Mouse (Mus musculus): ENCODE measurements at regions not wholly inside any gene's neighbourhood (a gene's known extent, or its start where the extent isn't known, plus 50 kb on each side); places are given as distances from the start of the nearest gene placed in this dataset.
"Not testable (repeated sequence)": the region's sequence is repeated elsewhere in the genome, so short reads cannot be mapped to it uniquely, and the experiment has no call there.

- Histone ChIP-seq H3K27me3 (ENCODE audit: control insufficient read depth, insufficient read depth, low read length) (no peaks in the 10 kb centered on the region), H3K9ac (ENCODE audit: low read length) (no peak overlapping the region), H3K4me3 (ENCODE audit: low read depth, low read length) (no peak overlapping the region), H3K27ac (replicated peaks) (no peak overlapping the region), H3K4me1 (replicated peaks; ENCODE audit: control insufficient read depth, insufficient read depth) (no peaks in the 10 kb centered on the region), H3K4me2 (replicated peaks; ENCODE audit: low read depth) (no peak overlapping the region), H3K36me3 (ENCODE audit: control insufficient read depth, insufficient read depth, low read length) (no peaks in the 10 kb centered on the region), H3K9me3 (ENCODE audit: control insufficient read depth, low read length) (no peaks in the 10 kb centered on the region)
- ATAC-seq (ENCODE audit: low FRiP score, low TSS enrichment) (no peak), DNase-seq (ENCODE audit: low spot score) (no peak)
- TF ChIP-seq EP300 (optimal IDR thresholded peaks at IDR 0.05), result no peak
- TF ChIP-seq CTCF (IDR thresholded peaks at IDR 0.05; ENCODE audit: low read depth), result no peak
- 88% methylated on average over 3 of the region's 3 CpGs for WGBS
Measured at GRCm38 (mm10) chr11:24319222-24319621, 241.4 kb downstream of the Bcl11a start.

- not testable (repeated sequence) for H3K27me3 ChIP-seq (ENCODE audit: control insufficient read depth, insufficient read depth, low read length); H3K4me2 ChIP-seq (replicated peaks; ENCODE audit: low read depth); ATAC-seq (ENCODE audit: low FRiP score, low TSS enrichment); H3K4me3 ChIP-seq (ENCODE audit: low read depth, low read length); DNase-seq (ENCODE audit: low spot score); H3K9ac ChIP-seq (ENCODE audit: low read length); H3K27ac ChIP-seq (replicated peaks); H3K36me3 ChIP-seq (ENCODE audit: control insufficient read depth, insufficient read depth, low read length); H3K9me3 ChIP-seq (ENCODE audit: control insufficient read depth, low read length); H3K4me1 ChIP-seq (replicated peaks; ENCODE audit: control insufficient read depth, insufficient read depth)
- WGBS, result 79% methylated on average over 5 of the region's 5 CpGs
Measured at GRCm38 (mm10) chr11:24322412-24322811, 244.6 kb downstream of the Bcl11a start.

GRCm38 (mm10) chr11:24328481-24328880 is 250.6 kb downstream of the Bcl11a start:
- 69% methylated on average over 4 of the region's 4 CpGs for WGBS
- no peak for TF ChIP-seq CTCF (IDR thresholded peaks at IDR 0.05; ENCODE audit: low read depth)
- no peak for TF ChIP-seq EP300 (optimal IDR thresholded peaks at IDR 0.05)
- ATAC-seq (ENCODE audit: low FRiP score, low TSS enrichment), result no peak
- Histone ChIP-seq H3K4me1 (replicated peaks; ENCODE audit: control insufficient read depth, insufficient read depth) (no peaks in the 10 kb centered on the region), H3K27ac (replicated peaks) (no peak overlapping the region), H3K27me3 (ENCODE audit: control insufficient read depth, insufficient read depth, low read length) (no peaks in the 10 kb centered on the region), H3K4me2 (replicated peaks; ENCODE audit: low read depth) (no peak overlapping the region), H3K4me3 (ENCODE audit: low read depth, low read length) (no peak overlapping the region), H3K36me3 (ENCODE audit: control insufficient read depth, insufficient read depth, low read length) (no peaks in the 10 kb centered on the region), H3K9me3 (ENCODE audit: control insufficient read depth, low read length) (no peaks in the 10 kb centered on the region), H3K9ac (ENCODE audit: low read length) (no peak overlapping the region)
- DNase-seq (ENCODE audit: low spot score), result no peak

GRCm38 (mm10) chr11:24330366-24331124 is 252.7 kb downstream of the Bcl11a start:
- Histone ChIP-seq H3K27ac (replicated peaks) (no peak overlapping the region), H3K4me2 (replicated peaks; ENCODE audit: low read depth) (no peak overlapping the region), H3K9ac (ENCODE audit: low read length) (no peak overlapping the region), H3K27me3 (ENCODE audit: control insufficient read depth, insufficient read depth, low read length) (no peaks in the 10 kb centered on the region), H3K9me3 (ENCODE audit: control insufficient read depth, low read length) (no peaks in the 10 kb centered on the region), H3K36me3 (ENCODE audit: control insufficient read depth, insufficient read depth, low read length) (no peaks in the 10 kb centered on the region), H3K4me3 (ENCODE audit: low read depth, low read length) (no peak overlapping the region), H3K4me1 (replicated peaks; ENCODE audit: control insufficient read depth, insufficient read depth) (no peaks in the 10 kb centered on the region)
- ATAC-seq (ENCODE audit: low FRiP score, low TSS enrichment) (no peak), DNase-seq (ENCODE audit: low spot score) (no peak)
- TF ChIP-seq EP300 (optimal IDR thresholded peaks at IDR 0.05) (no peak), CTCF (IDR thresholded peaks at IDR 0.05; ENCODE audit: low read depth) (no peak)
- WGBS, result 76% methylated on average over 10 of the region's 10 CpGs

GRCm38 (mm10) chr11:24332241-24332640 is 254.4 kb downstream of the Bcl11a start:
- WGBS, result 89% methylated on average over 3 of the region's 3 CpGs
- TF ChIP-seq CTCF (IDR thresholded peaks at IDR 0.05; ENCODE audit: low read depth) (0 out of 2 replicates have a peak, but pooled peaks have one; percentile 21), EP300 (optimal IDR thresholded peaks at IDR 0.05) (no peak)

GRCm38 (mm10) chr11:24333111-24333510 is 255.3 kb downstream of the Bcl11a start:
- Histone ChIP-seq H3K27me3 (ENCODE audit: control insufficient read depth, insufficient read depth, low read length) (no peaks in the 10 kb centered on the region), H3K9me3 (ENCODE audit: control insufficient read depth, low read length) (no peaks in the 10 kb centered on the region), H3K27ac (replicated peaks) (no peak overlapping the region), H3K4me3 (ENCODE audit: low read depth, low read length) (no peak overlapping the region), H3K4me2 (replicated peaks; ENCODE audit: low read depth) (no peak overlapping the region), H3K4me1 (replicated peaks; ENCODE audit: control insufficient read depth, insufficient read depth) (no peaks in the 10 kb centered on the region), H3K9ac (ENCODE audit: low read length) (no peak overlapping the region), H3K36me3 (ENCODE audit: control insufficient read depth, insufficient read depth, low read length) (no peaks in the 10 kb centered on the region)
- DNase-seq (ENCODE audit: low spot score) (no peak), ATAC-seq (ENCODE audit: low FRiP score, low TSS enrichment) (no peak)
- WGBS, result 79% methylated on average over 6 of the region's 6 CpGs
- TF ChIP-seq EP300 (optimal IDR thresholded peaks at IDR 0.05), result no peak
- TF ChIP-seq CTCF (IDR thresholded peaks at IDR 0.05; ENCODE audit: low read depth), result no peak

More at GRCm38 (mm10) chr11:24332241-24332640, 254.4 kb downstream of the Bcl11a start:
- no peak overlapping the region for H3K9ac ChIP-seq (ENCODE audit: low read length)
- DNase-seq (ENCODE audit: low spot score) (no peak), ATAC-seq (ENCODE audit: low FRiP score, low TSS enrichment) (no peak)
- H3K27me3 ChIP-seq (ENCODE audit: control insufficient read depth, insufficient read depth, low read length), result no peaks in the 10 kb centered on the region
- H3K9me3 ChIP-seq (ENCODE audit: control insufficient read depth, low read length), result no peaks in the 10 kb centered on the region
- H3K4me2 ChIP-seq (replicated peaks; ENCODE audit: low read depth), result no peak overlapping the region
- H3K4me3 ChIP-seq (ENCODE audit: low read depth, low read length), result no peak overlapping the region
- H3K36me3 ChIP-seq (ENCODE audit: control insufficient read depth, insufficient read depth, low read length), result no peaks in the 10 kb centered on the region
- H3K27ac ChIP-seq (replicated peaks), result no peak overlapping the region
- no peaks in the 10 kb centered on the region for H3K4me1 ChIP-seq (replicated peaks; ENCODE audit: control insufficient read depth, insufficient read depth)

All from stomach, postnatal 0 days (tissue).